Comparison of ENCODE assay signal across 10 mouse cellular contexts in the genomic region with DNA sequence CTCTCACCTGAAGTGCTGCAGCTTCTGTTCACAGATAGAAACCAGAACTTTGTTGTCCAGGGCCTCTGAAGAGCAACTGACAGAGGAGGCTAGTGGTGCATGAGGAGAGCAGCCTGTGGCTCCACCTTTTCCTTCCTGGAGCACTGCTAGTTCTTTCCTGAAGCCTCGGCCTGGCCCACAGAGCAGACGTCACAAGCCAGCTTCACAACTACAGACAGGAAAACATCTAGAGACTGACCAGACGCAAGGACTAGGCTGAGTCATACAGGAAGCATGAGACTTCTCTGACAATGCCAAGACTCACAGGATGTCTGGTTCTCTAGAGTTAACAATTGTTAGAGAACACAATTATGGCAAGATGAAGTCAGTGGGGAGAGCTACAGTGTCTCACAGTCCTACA. TPM values are rescaled to one million over a fixed set of nuclear protein-coding genes. Genes with fewer than 3 reads are reported as not detected.
A peak's percentile ranks its signal among the peaks of the same experiment; 100 is the strongest.
DNase-seq lines count a peak whose midpoint lies in the region; ATAC-seq and TF ChIP-seq lines count a peak whose summit lies in the region.
"Had no signal": no experiment of that assay in that cellular context is flagged by ENCODE, and none has a peak within 500 bp of the region (broad histone marks: within the 10 kb centered on the region; RNA-seq: fewer than 3 reads in every experiment).

Gene Ctla2b, minus strand, starts transcription at position 120 of the 400 bp plus-strand sequence.

- H3K27ac ChIP-seq in gastrocnemius, adult 2 months = peak within 1 kb of the TSS; percentile 81
- H3K27ac ChIP-seq in hindbrain, embryonic 16.5 days (ENCODE audit: low read depth, low read length) = no peak within 1 kb of the TSS
- H3K27ac ChIP-seq: neural tube, embryonic 13.5 days had no signal

- no peak within 1 kb of the TSS for H3K9ac ChIP-seq in hindbrain, embryonic 16.5 days (ENCODE audit: low read depth, low read length)
- H3K9ac ChIP-seq: neural tube, embryonic 13.5 days had no signal

- DNase-seq in embryo, embryonic 11 days = peak; percentile 1
- DNase-seq in embryo, embryonic 10.5 days (ENCODE audit: low spot score) = no peak
- DNase-seq in CD8-positive naive resting alpha-beta T cell, adult 2 months (ENCODE audit: low read depth in 2 of 2, low spot score in 2 of 2) = peak; percentile 10 to 16
- peak; percentile 56 for DNase-seq in gastrocnemius, adult 2 months
- DNase-seq in lung, adult 18-20 months = peak; percentile 83 to 86
- peak; percentile 8 for DNase-seq in thymus, postnatal 14 days

- intact Hi-C loops in gastrocnemius, adult 2 months (cut with DNase I) = loop anchor here (1.0 to 10.0 kb wide), 2 partner anchors 39 to 53 kb away; partner anchors contain the start of genes Ctla2a and Gm49391

- no peaks in the 10 kb centered on the region for H3K9me3 ChIP-seq in hindbrain, embryonic 16.5 days (ENCODE audit: control insufficient read depth, low read length)

- 85% methylated on average over 3 of the region's 3 CpGs for WGBS in hindbrain, embryonic 16.5 days

- H3K27me3 ChIP-seq in hindbrain, embryonic 16.5 days (replicated peaks; ENCODE audit: control insufficient read depth, insufficient read depth, low read length) = no peaks in the 10 kb centered on the region
- H3K27me3 ChIP-seq: CH12.LX; neural tube, embryonic 13.5 days had no signal

- H3K36me3 ChIP-seq in hindbrain, embryonic 16.5 days (ENCODE audit: control insufficient read depth, insufficient read depth, low read length) = no peaks in the 10 kb centered on the region
- H3K36me3 ChIP-seq: neural tube, embryonic 13.5 days had no signal

- ATAC-seq in inflammation-experienced regulatory T-cells, adult 6 months = peak; percentile 93
- no peak for ATAC-seq in hindbrain, embryonic 16.5 days

- H3K4me3 ChIP-seq in gastrocnemius, adult 2 months = peak within 1 kb of the TSS; percentile 54
- no peak within 1 kb of the TSS for H3K4me3 ChIP-seq in hindbrain, embryonic 16.5 days (ENCODE audit: low read length)
- H3K4me3 ChIP-seq: neural tube, embryonic 13.5 days had no signal

- no peak for TF ChIP-seq CTCF in gastrocnemius, adult 2 months (IDR thresholded peaks at IDR 0.05)

- H3K4me1 ChIP-seq in hindbrain, embryonic 16.5 days (ENCODE audit: control insufficient read depth, insufficient read depth, low read depth, low read length) = no peaks in the 10 kb centered on the region
- H3K4me1 ChIP-seq: neural tube, embryonic 13.5 days had no signal

- H3K4me2 ChIP-seq in hindbrain, embryonic 16.5 days (ENCODE audit: low read length) = no peak within 1 kb of the TSS
- H3K4me2 ChIP-seq: neural tube, embryonic 13.5 days had no signal

RNA-seq across cellular contexts. Expression of gene Ctla2b, which starts in this region (rescaled TPM):
- 1 to 10 TPM; 1.5 to 1.9 TPM for total RNA-seq in gastrocnemius, adult 2 months (2021)
- polyA plus RNA-seq in inflammation-experienced regulatory T-cells, adult 6 months (2017; shearing (Covaris generic)) = 10 to 100 TPM in 2 of 3 experiments, 1 to 10 TPM in 1; 6.4 to 21.4 (median 12.7) TPM
- polyA plus RNA-seq in hindbrain, embryonic 16.5 days (2015; fragmentation: Nextera tagmentation; extraction: Ambion mirVana) = 1.6 and 1.9 TPM in 2 replicates
- total RNA-seq: CH12.LX had no signal
